Mouse (Mus musculus) embryonic facial prominence, embryonic 15.5 days (tissue): ENCODE results near the gene Mag. TPM values are rescaled to one million over a fixed set of nuclear protein-coding genes. Genes with fewer than 3 reads are reported as not detected.
A peak's percentile ranks its signal among the peaks of the same experiment; 100 is the strongest.
"Not testable (repeated sequence)": the region's sequence is repeated elsewhere in the genome, so short reads cannot be mapped to it uniquely, and the experiment has no call there.

Experiments
- ATAC-seq: fragments of 200-750 bp; cut with Nextera tagmentation; 2 replicates; pipeline ENCODE4 v1.8.0; 2017; ENCODE audit warnings: low read depth, moderate TSS enrichment; ENCODE audit not compliant: insufficient number of reproducible peaks, low FRiP score, low TSS enrichment
- H3K27ac ChIP-seq: fragments of 300-500 bp; sonication (generic); replicated peaks from 2 replicates; pipeline ENCODE4 v1.5.1; 2015; ENCODE audit warnings: mild to moderate bottlenecking, inconsistent platforms
- H3K27me3 ChIP-seq: fragments of 300-500 bp; sonication (generic); 2 replicates; pipeline ENCODE4 v1.6.1; 2015; ENCODE audit warnings: inconsistent platforms
- H3K36me3 ChIP-seq: fragments of 300-500 bp; sonication (generic); 2 replicates; pipeline ENCODE4 v1.6.1; 2015; ENCODE audit warnings: mild to moderate bottlenecking, inconsistent platforms
- H3K4me1 ChIP-seq: fragments of 300-500 bp; sonication (generic); 2 replicates; pipeline ENCODE4 v1.6.1; 2015; ENCODE audit warnings: inconsistent platforms
- H3K4me2 ChIP-seq: fragments of 300-500 bp; sonication (generic); replicated peaks from 2 replicates; pipeline ENCODE4 v1.6.1; 2015; ENCODE audit warnings: mild to moderate bottlenecking, inconsistent platforms
- H3K4me3 ChIP-seq: fragments of 300-500 bp; sonication (generic); replicated peaks from 2 replicates; pipeline ENCODE4 v1.5.1; 2015; ENCODE audit warnings: mild to moderate bottlenecking, inconsistent platforms
- H3K9ac ChIP-seq: fragments of 300-500 bp; sonication (generic); 2 replicates; pipeline ENCODE4 v1.6.1; 2015; ENCODE audit warnings: inconsistent platforms
- H3K9me3 ChIP-seq: fragments of 300-500 bp; sonication (generic); replicated peaks from 2 replicates; pipeline ENCODE4 v1.6.1; 2016; ENCODE audit warnings: inconsistent platforms
- WGBS: fragments of 180-500 bp; shearing (Covaris S2); methylation state at CpG from one replicate; pipeline ENCODE4 v1.1.7; 2015; 5-methylcytosine and 5-hydroxymethylcytosine counted together
- polyA plus RNA-seq: library from polyadenylated mRNA; unstranded; fragments of >200 nt; fragmentation: Nextera tagmentation; extraction: Ambion mirVana; gene quantifications from 2 replicates; pipeline ENCODE4 v1.2.1, GENCODE M21; 2015

The Mag gene
- polyA plus RNA-seq, 1 experiment from 2014 or later: 1.4 TPM

DNA sequence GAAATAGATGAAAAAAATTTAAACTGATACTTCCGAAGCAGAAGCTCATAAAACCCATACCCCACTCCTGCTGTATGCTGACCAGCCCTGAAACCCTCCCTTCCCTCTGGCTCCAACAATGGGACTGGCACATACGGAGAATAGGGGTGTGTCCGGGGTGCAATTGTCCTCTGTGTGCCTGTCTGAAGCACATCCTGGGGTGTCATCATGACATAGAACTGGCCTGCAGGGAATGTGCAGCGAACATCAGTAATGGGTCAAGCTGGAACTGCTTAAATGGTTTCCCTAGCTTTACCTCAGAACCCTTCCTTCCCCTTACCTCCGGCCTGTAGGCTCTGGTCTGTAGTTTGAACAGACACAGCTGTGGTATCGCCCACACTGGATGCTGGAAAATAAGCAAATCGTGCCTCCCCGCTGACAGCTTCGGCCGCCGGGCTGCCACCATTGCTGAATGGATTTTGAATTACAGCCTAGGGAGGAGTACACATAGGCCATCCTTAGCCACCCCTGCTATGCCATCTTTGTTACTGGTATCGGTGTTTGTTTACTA, 40.4 kb upstream of the Mag start:
- no peak for ATAC-seq
- no peak overlapping the region for H3K9ac ChIP-seq
- H3K36me3 ChIP-seq: peaks cover 59% of the 10 kb centered on the region

GRCm38 (mm10) chr7:30954036-30954435, 39.4 kb upstream of the Mag start:
- Histone ChIP-seq H3K4me2 (no peak overlapping the region), H3K4me3 (no peak overlapping the region), H3K4me1 (peaks cover 26% of the 10 kb centered on the region), H3K9me3 (no peaks in the 10 kb centered on the region), H3K27ac (no peak overlapping the region), H3K27me3 (no peaks in the 10 kb centered on the region), H3K36me3 (peaks cover 64% of the 10 kb centered on the region), H3K9ac (no peak overlapping the region)
- ATAC-seq: no peak
- 83% methylated on average over 3 of the region's 3 CpGs for WGBS

More for the DNA sequence above, 40.4 kb upstream of the Mag start:
- H3K27me3 ChIP-seq: no peaks in the 10 kb centered on the region
- 85% methylated on average over 12 of the region's 12 CpGs for WGBS
- H3K4me1 ChIP-seq: peaks cover 26% of the 10 kb centered on the region
- H3K9me3 ChIP-seq: no peaks in the 10 kb centered on the region
- peak overlapping the region; percentile 99; the same call in 1 of the 2 replicates for H3K27ac ChIP-seq
- peak overlapping the region; percentile 83 for H3K4me2 ChIP-seq
- H3K4me3 ChIP-seq: peak overlapping the region; percentile 89

- 72% methylated on average over 6 of the region's 6 CpGs for WGBS
- Histone ChIP-seq H3K4me1 (peaks cover 20% of the 10 kb centered on the region), H3K4me2 (no peak overlapping the region), H3K36me3 (peaks cover 60% of the 10 kb centered on the region), H3K4me3 (no peak overlapping the region), H3K27ac (no peak overlapping the region), H3K9me3 (no peaks in the 10 kb centered on the region), H3K9ac (no peak overlapping the region), H3K27me3 (no peaks in the 10 kb centered on the region)
- ATAC-seq: no peak
Observed at GRCm38 (mm10) chr7:30953459-30953858, 38.8 kb upstream of the Mag start.

GRCm38 (mm10) chr7:30952441-30953265, 38.0 kb upstream of the Mag start:
- Histone ChIP-seq H3K9ac (no peak overlapping the region), H3K4me2 (no peak overlapping the region), H3K36me3 (peaks cover 58% of the 10 kb centered on the region), H3K27me3 (no peaks in the 10 kb centered on the region), H3K4me3 (no peak overlapping the region), H3K27ac (no peak overlapping the region), H3K9me3 (no peaks in the 10 kb centered on the region), H3K4me1 (peaks cover 12% of the 10 kb centered on the region)
- 90% methylated on average over 16 of the region's 16 CpGs for WGBS
- no peak for ATAC-seq

GRCm38 (mm10) chr7:30949902-30950301, 35.2 kb upstream of the Mag start:
- WGBS: 73% methylated on average over 3 of the region's 3 CpGs
- H3K4me3 ChIP-seq, H3K4me1 ChIP-seq, H3K4me2 ChIP-seq, ATAC-seq, H3K27ac ChIP-seq, H3K9me3 ChIP-seq, H3K9ac ChIP-seq, H3K27me3 ChIP-seq: not testable (repeated sequence)
- peaks cover 67% of the 10 kb centered on the region for H3K36me3 ChIP-seq

- Histone ChIP-seq H3K9me3 (no peaks in the 10 kb centered on the region), H3K9ac (no peak overlapping the region), H3K4me3 (no peak overlapping the region), H3K27ac (no peak overlapping the region), H3K27me3 (no peaks in the 10 kb centered on the region), H3K4me2 (no peak overlapping the region), H3K36me3 (peaks cover 28% of the 10 kb centered on the region), H3K4me1 (no peaks in the 10 kb centered on the region)
- 97% methylated on average over 7 of the region's 7 CpGs for WGBS
- no peak for ATAC-seq
Observed at GRCm38 (mm10) chr7:30945876-30946275, 31.2 kb upstream of the Mag start.

DNA sequence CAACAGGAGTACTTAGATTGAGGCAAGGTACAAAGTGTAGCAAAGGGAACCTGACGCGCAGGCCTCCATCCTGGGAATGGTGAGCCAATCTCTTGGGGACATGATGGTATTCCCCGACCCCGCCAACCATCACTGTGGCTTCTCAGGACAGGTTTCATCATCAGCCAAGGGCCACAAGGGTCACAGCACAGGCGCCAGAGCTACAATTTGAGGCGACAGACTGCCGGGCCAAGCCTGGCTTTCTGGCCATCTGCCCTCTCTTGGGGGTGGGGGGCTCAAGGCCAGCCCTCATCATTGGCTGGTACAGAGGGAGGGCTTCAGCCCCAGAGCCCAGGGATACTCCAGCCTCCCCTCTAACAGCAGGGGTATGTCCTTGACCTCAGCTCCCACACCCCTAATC, 30.8 kb upstream of the Mag start:
- not testable (repeated sequence) for H3K4me3 ChIP-seq, H3K27me3 ChIP-seq, H3K9ac ChIP-seq, H3K9me3 ChIP-seq, H3K4me2 ChIP-seq, H3K27ac ChIP-seq, ATAC-seq, H3K4me1 ChIP-seq
- WGBS: 82% methylated on average over 7 of the region's 7 CpGs
- H3K36me3 ChIP-seq: peaks cover 24% of the 10 kb centered on the region

- H3K27me3 ChIP-seq, H3K4me2 ChIP-seq, ATAC-seq, H3K27ac ChIP-seq, H3K4me1 ChIP-seq, H3K9ac ChIP-seq, H3K4me3 ChIP-seq, H3K9me3 ChIP-seq: not testable (repeated sequence)
- 66% methylated on average over 2 of the region's 2 CpGs for WGBS
- peaks cover 17% of the 10 kb centered on the region for H3K36me3 ChIP-seq
Observed at GRCm38 (mm10) chr7:30944706-30945105, 30.0 kb upstream of the Mag start.

DNA sequence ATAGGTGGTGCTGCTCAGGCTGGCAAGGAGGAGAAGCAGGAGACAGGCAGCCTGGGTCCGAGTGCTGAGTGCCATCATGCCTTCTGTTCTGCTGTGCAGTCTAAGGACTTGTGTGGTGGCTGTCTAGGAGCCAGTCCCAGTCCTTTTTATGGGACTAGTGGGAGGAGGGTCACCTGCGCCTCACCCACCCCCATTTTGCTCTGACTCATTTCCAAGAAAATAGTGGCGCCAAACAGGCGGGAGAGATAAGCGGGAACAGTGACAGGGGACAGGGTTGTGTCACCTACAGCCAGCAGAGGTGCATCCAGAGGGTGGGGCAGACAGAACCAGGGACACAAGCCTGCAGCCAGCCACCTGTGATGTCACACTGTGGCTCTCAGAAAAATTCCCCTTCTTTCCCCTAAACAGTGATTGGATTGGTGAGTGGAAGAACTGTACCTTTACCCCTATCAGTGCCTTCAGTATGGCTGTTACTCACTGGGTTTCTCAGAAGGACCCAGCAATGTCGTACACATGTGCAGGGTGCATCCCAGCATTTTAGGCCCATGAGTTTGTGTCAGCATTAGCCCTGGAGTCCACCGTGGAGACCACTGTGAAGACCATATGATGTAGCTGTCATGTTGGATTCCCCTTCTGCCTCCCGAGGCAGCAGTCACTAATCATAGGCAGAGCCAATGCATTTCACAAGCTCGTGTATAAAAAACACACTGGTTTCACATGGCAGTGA, 29.4 kb upstream of the Mag start, which contains the start of gene Hamp:
TSS of gene Hamp (minus strand) at position 124 of the 727 bp plus-strand sequence.
- 52% methylated on average over 9 of the region's 9 CpGs for WGBS
- no peak for ATAC-seq
- no peaks in the 10 kb centered on the region for H3K4me1 ChIP-seq
- H3K36me3 ChIP-seq: peaks cover 13% of the 10 kb centered on the region
- no peak within 1 kb of the TSS for H3K9ac ChIP-seq
- H3K4me2 ChIP-seq: no peak within 1 kb of the TSS
- H3K9me3 ChIP-seq: no peaks in the 10 kb centered on the region
- H3K4me3 ChIP-seq: no peak within 1 kb of the TSS
- no peaks in the 10 kb centered on the region for H3K27me3 ChIP-seq
- no peak within 1 kb of the TSS for H3K27ac ChIP-seq

- not testable (repeated sequence) for H3K9ac ChIP-seq, H3K4me2 ChIP-seq, H3K27me3 ChIP-seq, H3K4me3 ChIP-seq, H3K9me3 ChIP-seq, H3K27ac ChIP-seq, H3K4me1 ChIP-seq, ATAC-seq, H3K36me3 ChIP-seq
- WGBS: 28% methylated on average over 3 of the region's 3 CpGs
Observed at GRCm38 (mm10) chr7:30942365-30942764, 27.7 kb upstream of the Mag start.

GRCm38 (mm10) chr7:30940070-30940469, 25.4 kb upstream of the Mag start:
- H3K27me3 ChIP-seq, H3K4me3 ChIP-seq, H3K36me3 ChIP-seq, H3K4me2 ChIP-seq, H3K9ac ChIP-seq, H3K9me3 ChIP-seq, H3K27ac ChIP-seq, H3K4me1 ChIP-seq, ATAC-seq: not testable (repeated sequence)
- 73% methylated on average over 1 of the region's 1 CpGs for WGBS
